Mouse (Mus musculus) urinary bladder, adult 18-20 months (tissue): ENCODE data around the gene Ifna5.

Experiments used
- DNase-seq, 2 experiments: peaks; one replicate each; pipeline ENCODE4 v3.0.0; 2022; ENCODE audit warnings: low spot score in 2 of 2, mixed read lengths in 2 of 2

Ifna5 gene

GRCm38 (mm10) chr4:88864599-88864998, 29.3 kb downstream of the Ifna5 start:
- no peak for DNase-seq

- no peak for DNase-seq
Observed at GRCm38 (mm10) chr4:88865011-88865569, 29.8 kb downstream of the Ifna5 start.

GRCm38 (mm10) chr4:88867366-88867925, 32.1 kb downstream of the Ifna5 start:
- peak; percentile 60 to 74 for DNase-seq

- DNase-seq = peak in 1 of 2 experiments; percentile 44
Observed at GRCm38 (mm10) chr4:88867926-88868911, 32.9 kb downstream of the Ifna5 start.

GRCm38 (mm10) chr4:88872691-88873090, 37.4 kb downstream of the Ifna5 start:
- no peak for DNase-seq

- DNase-seq = no peak
Observed at GRCm38 (mm10) chr4:88875435-88876095, 40.2 kb downstream of the Ifna5 start.

GRCm38 (mm10) chr4:88876520-88876919, 41.2 kb downstream of the Ifna5 start:
- no peak for DNase-seq

GRCm38 (mm10) chr4:88878246-88878645, 42.9 kb downstream of the Ifna5 start:
- DNase-seq = no peak

GRCm38 (mm10) chr4:88878772-88879171, 43.4 kb downstream of the Ifna5 start:
- no peak for DNase-seq

- DNase-seq = no peak
Observed at GRCm38 (mm10) chr4:88880101-88880500, 44.8 kb downstream of the Ifna5 start, which contains the start of gene Ifne. Gene Ifne, minus strand, starts transcription at chr4:88880201.
